Mouse (Mus musculus) midbrain, embryonic 13.5 days (tissue): Measurements from ENCODE around the gene Rft1. TPM values are rescaled to one million over a fixed set of nuclear protein-coding genes. Genes with fewer than 3 reads are reported as not detected.
A peak's percentile ranks its signal among the peaks of the same experiment; 100 is the strongest.

Source experiments
- ATAC-seq: fragments of 200-750 bp; cut with Nextera tagmentation; 2 replicates; pipeline ENCODE4 v1.8.0; 2017; ENCODE audit warnings: mild to moderate bottlenecking, moderate TSS enrichment, moderate library complexity
- H3K27ac ChIP-seq: fragments of 300-500 bp; sonication (generic); 2 replicates; pipeline ENCODE4 v1.5.1; 2015; ENCODE audit warnings: inconsistent platforms, mild to moderate bottlenecking, moderate library complexity
- H3K27me3 ChIP-seq: fragments of 300-500 bp; sonication (generic); 2 replicates; pipeline ENCODE4 v1.6.1; 2015; ENCODE audit warnings: mild to moderate bottlenecking, inconsistent platforms
- H3K36me3 ChIP-seq: fragments of 300-500 bp; sonication (generic); 2 replicates; pipeline ENCODE4 v1.6.1; 2015; ENCODE audit warnings: mild to moderate bottlenecking, inconsistent platforms
- H3K4me1 ChIP-seq: fragments of 300-500 bp; sonication (generic); replicated peaks from 2 replicates; pipeline ENCODE4 v1.6.1; 2015; ENCODE audit warnings: inconsistent platforms
- H3K4me2 ChIP-seq: fragments of 300-500 bp; sonication (generic); replicated peaks from 2 replicates; pipeline ENCODE4 v1.6.1; 2015; ENCODE audit warnings: moderate library complexity, mild to moderate bottlenecking, inconsistent platforms
- H3K4me3 ChIP-seq: fragments of 300-500 bp; sonication (generic); replicated peaks from 2 replicates; pipeline ENCODE4 v1.5.1; 2015; ENCODE audit warnings: mild to moderate bottlenecking, inconsistent platforms
- H3K9ac ChIP-seq: fragments of 300-500 bp; sonication (generic); replicated peaks from 2 replicates; pipeline ENCODE4 v1.6.1; 2015; ENCODE audit warnings: mild to moderate bottlenecking, inconsistent platforms
- H3K9me3 ChIP-seq: fragments of 300-500 bp; sonication (generic); 2 replicates; pipeline ENCODE4 v1.6.1; 2016; ENCODE audit warnings: mild to moderate bottlenecking, inconsistent platforms
- WGBS: fragments of 180-500 bp; shearing (Covaris S2); methylation state at CpG from one replicate; pipeline ENCODE4 v1.1.7; 2015; 5-methylcytosine and 5-hydroxymethylcytosine counted together
- polyA plus RNA-seq: library from polyadenylated mRNA; unstranded; fragments of >200 nt; fragmentation: Nextera tagmentation; extraction: Ambion mirVana; gene quantifications from 2 replicates; pipeline ENCODE4 v1.2.1, GENCODE M21; 2015

Rft1 gene
- polyA plus RNA-seq, 1 experiment from 2014 or later: 10.8 TPM

GRCm38 (mm10) chr14:30695609-30696008 is 41.4 kb downstream of the Rft1 start:
- 65% methylated on average over 4 of the region's 4 CpGs for WGBS
- H3K27me3 ChIP-seq: no peaks in the 10 kb centered on the region
- no peak for ATAC-seq
- H3K4me2 ChIP-seq: no peak overlapping the region
- no peak overlapping the region for H3K27ac ChIP-seq
- H3K36me3 ChIP-seq: peaks cover 11% of the 10 kb centered on the region
- H3K4me1 ChIP-seq: peaks cover 15% of the 10 kb centered on the region
- no peak overlapping the region for H3K4me3 ChIP-seq
- H3K9me3 ChIP-seq: no peaks in the 10 kb centered on the region
- no peak overlapping the region for H3K9ac ChIP-seq

GRCm38 (mm10) chr14:30697407-30698052 is 43.4 kb downstream of the Rft1 start:
- 59% methylated on average over 15 of the region's 15 CpGs for WGBS
- peak; percentile 73 for ATAC-seq

GRCm38 (mm10) chr14:30699656-30700055 is 45.5 kb downstream of the Rft1 start:
- Histone ChIP-seq H3K9me3 (no peaks in the 10 kb centered on the region), H3K4me1 (peaks cover 15% of the 10 kb centered on the region), H3K4me3 (no peak overlapping the region), H3K4me2 (no peak overlapping the region), H3K27me3 (no peaks in the 10 kb centered on the region), H3K36me3 (no peaks in the 10 kb centered on the region), H3K9ac (no peak overlapping the region), H3K27ac (no peak overlapping the region)
- ATAC-seq: no peak
- WGBS: 32% methylated on average over 8 of the region's 8 CpGs

More at GRCm38 (mm10) chr14:30697407-30698052, 43.4 kb downstream of the Rft1 start:
- Histone ChIP-seq H3K4me2 (no peak overlapping the region), H3K4me1 (peaks cover 15% of the 10 kb centered on the region), H3K27ac (peak overlapping the region; percentile 1; the same call in 1 of the 2 replicates), H3K27me3 (no peaks in the 10 kb centered on the region), H3K9me3 (no peaks in the 10 kb centered on the region), H3K4me3 (no peak overlapping the region), H3K36me3 (peaks cover 5% of the 10 kb centered on the region; the same call in 1 of the 2 replicates), H3K9ac (no peak overlapping the region)

GRCm38 (mm10) chr14:30702512-30702911 is 48.4 kb downstream of the Rft1 start:
- Histone ChIP-seq H3K9ac (no peak overlapping the region), H3K4me2 (no peak overlapping the region), H3K27me3 (no peaks in the 10 kb centered on the region), H3K4me1 (peaks cover 9% of the 10 kb centered on the region), H3K27ac (no peak overlapping the region), H3K9me3 (no peaks in the 10 kb centered on the region), H3K36me3 (no peaks in the 10 kb centered on the region), H3K4me3 (no peak overlapping the region)
- ATAC-seq: no peak
- WGBS: 49% methylated on average over 5 of the region's 5 CpGs

GRCm38 (mm10) chr14:30703079-30703478 is 48.9 kb downstream of the Rft1 start:
- Histone ChIP-seq H3K9me3 (no peaks in the 10 kb centered on the region), H3K36me3 (no peaks in the 10 kb centered on the region), H3K27me3 (no peaks in the 10 kb centered on the region), H3K4me1 (peaks cover 4% of the 10 kb centered on the region; the same call in 1 of the 2 replicates), H3K9ac (no peak overlapping the region), H3K4me3 (no peak overlapping the region), H3K4me2 (no peak overlapping the region), H3K27ac (no peak overlapping the region)
- no peak for ATAC-seq
- 88% methylated on average over 5 of the region's 5 CpGs for WGBS

GRCm38 (mm10) chr14:30704098-30704855 is 50.1 kb downstream of the Rft1 start:
- Histone ChIP-seq H3K9me3 (no peaks in the 10 kb centered on the region), H3K36me3 (no peaks in the 10 kb centered on the region), H3K4me1 (no peaks in the 10 kb centered on the region), H3K4me2 (no peak overlapping the region), H3K27ac (no peak overlapping the region), H3K4me3 (no peak overlapping the region), H3K27me3 (no peaks in the 10 kb centered on the region), H3K9ac (no peak overlapping the region)
- WGBS: 83% methylated on average over 8 of the region's 8 CpGs
- no peak for ATAC-seq

- Histone ChIP-seq H3K9ac (no peak overlapping the region), H3K9me3 (no peaks in the 10 kb centered on the region), H3K4me3 (no peak overlapping the region), H3K36me3 (no peaks in the 10 kb centered on the region), H3K27me3 (no peaks in the 10 kb centered on the region), H3K4me1 (peaks cover 8% of the 10 kb centered on the region), H3K4me2 (no peak overlapping the region), H3K27ac (no peak overlapping the region)
- no peak for ATAC-seq
- 96% methylated on average over 2 of the region's 2 CpGs for WGBS
Measured at GRCm38 (mm10) chr14:30711892-30712291, 57.7 kb downstream of the Rft1 start.

GRCm38 (mm10) chr14:30713769-30714168 is 59.6 kb downstream of the Rft1 start:
- H3K9me3 ChIP-seq: no peaks in the 10 kb centered on the region
- 90% methylated on average over 1 of the region's 1 CpGs for WGBS
- ATAC-seq: no peak
- no peaks in the 10 kb centered on the region for H3K36me3 ChIP-seq
- H3K4me3 ChIP-seq: no peak overlapping the region
- no peak overlapping the region for H3K4me2 ChIP-seq
- no peaks in the 10 kb centered on the region for H3K27me3 ChIP-seq
- H3K27ac ChIP-seq: no peak overlapping the region
- no peak overlapping the region for H3K9ac ChIP-seq
- peaks cover 16% of the 10 kb centered on the region for H3K4me1 ChIP-seq

- peak within 1 kb of the TSS; percentile 74 for H3K4me2 ChIP-seq
- H3K36me3 ChIP-seq: no peaks in the 10 kb centered on the region
- WGBS: 2% methylated on average over 86 of the region's 87 CpGs
- H3K27ac ChIP-seq: peak within 1 kb of the TSS; percentile 95
- H3K9ac ChIP-seq: peak within 1 kb of the TSS; percentile 93
- H3K4me3 ChIP-seq: peak within 1 kb of the TSS; percentile 95
- H3K9me3 ChIP-seq: no peaks in the 10 kb centered on the region
- no peaks in the 10 kb centered on the region for H3K27me3 ChIP-seq
- H3K4me1 ChIP-seq: peaks cover 16% of the 10 kb centered on the region
- peak; percentile 87 for ATAC-seq
Measured at GRCm38 (mm10) chr14:30714799-30715617, 60.8 kb downstream of the Rft1 start, which contains the start of gene Sfmbt1. Sfmbt1 (plus strand) TSS chr14:30714849.

- Histone ChIP-seq H3K27ac (peak overlapping the region; percentile 95), H3K36me3 (no peaks in the 10 kb centered on the region), H3K9ac (peak overlapping the region; percentile 93), H3K4me3 (peak overlapping the region; percentile 95), H3K4me1 (peaks cover 16% of the 10 kb centered on the region), H3K27me3 (no peaks in the 10 kb centered on the region), H3K4me2 (peak overlapping the region; percentile 74), H3K9me3 (no peaks in the 10 kb centered on the region)
- WGBS: under 1% methylated on average over 57 of the region's 68 CpGs
- peak; percentile 86 for ATAC-seq
Measured at GRCm38 (mm10) chr14:30715618-30716050, 61.5 kb downstream of the Rft1 start.

- under 1% methylated on average over 97 of the region's 106 CpGs for WGBS
- Histone ChIP-seq H3K9ac (peak overlapping the region; percentile 93), H3K27ac (peak overlapping the region; percentile 95), H3K4me3 (peak overlapping the region; percentile 95), H3K9me3 (no peaks in the 10 kb centered on the region), H3K4me1 (peaks cover 16% of the 10 kb centered on the region), H3K4me2 (peak overlapping the region; percentile 74), H3K36me3 (no peaks in the 10 kb centered on the region), H3K27me3 (no peaks in the 10 kb centered on the region)
- ATAC-seq: peak; percentile 65
Measured at GRCm38 (mm10) chr14:30716051-30716952, 62.1 kb downstream of the Rft1 start.
